Mouse (Mus musculus): ENCODE results near the gene Mex3d.

Gene Mex3d

GRCm38 (mm10) chr10:80412656-80413541, 25.4 kb upstream of the Mex3d start:
- CTCF ChIA-PET = no interaction called here

DNA sequence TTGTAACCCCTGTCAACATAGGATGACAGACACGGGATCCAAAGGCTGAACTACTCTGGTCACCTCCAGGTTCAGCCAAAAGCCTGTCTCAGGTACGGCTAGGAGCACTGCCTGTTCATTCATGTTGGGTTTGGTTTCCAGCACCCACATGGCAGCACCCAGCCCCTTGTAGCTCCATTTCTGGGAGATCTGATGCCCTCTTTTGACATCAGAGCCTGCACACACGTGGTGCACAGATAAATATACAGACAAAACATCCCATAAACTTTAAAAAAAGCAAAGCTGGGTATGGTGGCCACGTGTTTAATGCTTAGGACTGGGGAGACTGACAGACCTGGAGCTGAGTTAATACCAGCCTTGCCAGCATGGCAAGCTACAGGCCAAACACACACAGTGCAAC, 20.5 kb upstream of the Mex3d start:
- CTCF ChIA-PET = no interaction called here

DNA sequence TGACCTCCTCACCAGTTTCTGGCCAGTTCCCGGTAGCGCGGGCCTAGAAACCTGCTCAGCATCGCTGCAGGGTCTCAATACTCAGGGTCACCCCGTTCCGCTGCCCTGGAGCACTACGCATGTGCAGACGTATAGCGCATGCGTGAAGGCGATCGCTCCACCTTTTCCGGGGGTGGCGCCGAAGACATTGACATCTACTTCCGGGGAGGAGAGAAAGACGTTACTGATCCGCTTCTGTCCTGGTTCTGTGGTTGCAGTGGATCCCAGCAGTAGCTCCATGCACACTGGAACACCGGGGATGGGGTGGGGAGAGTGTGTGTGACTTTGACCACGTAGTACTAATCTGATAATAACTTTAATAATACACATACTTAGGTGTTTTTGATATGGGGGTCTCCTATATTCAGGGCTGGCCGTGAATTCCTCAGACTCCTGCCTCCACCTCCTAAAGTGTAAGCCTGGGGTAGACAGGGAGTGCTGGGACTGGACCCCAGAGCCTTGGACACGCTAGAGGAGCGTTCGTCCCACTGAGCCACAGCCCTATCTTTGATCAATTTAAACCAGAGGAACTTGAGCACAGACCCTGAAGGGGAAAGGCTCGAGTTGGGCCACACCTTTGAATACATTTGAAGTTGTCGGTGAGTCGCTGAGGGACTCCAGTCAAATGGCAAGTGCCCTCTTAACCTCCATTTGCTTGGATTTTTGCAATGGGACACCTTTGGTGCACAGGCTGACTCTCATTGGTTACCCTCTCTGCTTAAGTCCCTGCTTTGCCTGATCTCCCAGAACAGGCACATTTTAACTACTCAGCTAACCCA, 19.4 kb upstream of the Mex3d start, which contains the start of gene Uqcr11:
TSS of gene Uqcr11 (minus strand) at position 147 of the 818 bp plus-strand sequence.
- CTCF ChIA-PET = no interaction called here

DNA sequence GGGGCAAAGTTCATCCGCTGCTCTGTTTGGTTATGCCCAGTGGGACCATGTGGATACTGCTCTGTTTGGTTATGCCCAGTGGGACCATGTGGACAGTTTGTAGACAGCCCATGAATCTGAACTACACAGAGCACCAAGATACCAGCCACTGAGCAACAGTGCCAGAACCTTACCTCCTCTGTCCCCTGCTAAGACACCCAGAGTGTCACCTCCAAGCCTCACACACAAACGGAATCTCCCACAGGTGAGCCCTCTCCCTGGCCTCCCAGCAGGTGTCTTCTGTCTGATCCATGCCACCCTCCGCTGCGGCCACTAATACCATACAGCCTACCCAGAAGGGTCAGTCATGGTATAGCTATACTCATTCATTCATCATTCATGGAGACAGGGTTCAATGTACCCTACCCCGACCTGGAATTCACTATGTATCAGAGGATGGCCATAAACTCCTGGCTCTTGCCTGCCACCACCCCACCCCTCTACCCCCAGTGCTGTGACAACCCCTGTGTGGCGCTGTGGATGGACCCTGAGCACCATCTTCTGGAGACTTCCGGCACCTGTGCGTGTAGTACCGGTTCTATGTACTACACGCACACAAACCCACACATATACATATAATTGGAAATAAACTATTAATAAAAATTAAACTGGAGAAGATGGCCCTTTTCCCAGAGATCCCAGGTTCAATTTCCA, 18.2 kb upstream of the Mex3d start:
- CTCF ChIA-PET = interaction anchor here (0.6 kb wide), 1 partner anchor 26 kb away, joined by 6 read pairs; no protein-coding TSS in a partner anchor

DNA sequence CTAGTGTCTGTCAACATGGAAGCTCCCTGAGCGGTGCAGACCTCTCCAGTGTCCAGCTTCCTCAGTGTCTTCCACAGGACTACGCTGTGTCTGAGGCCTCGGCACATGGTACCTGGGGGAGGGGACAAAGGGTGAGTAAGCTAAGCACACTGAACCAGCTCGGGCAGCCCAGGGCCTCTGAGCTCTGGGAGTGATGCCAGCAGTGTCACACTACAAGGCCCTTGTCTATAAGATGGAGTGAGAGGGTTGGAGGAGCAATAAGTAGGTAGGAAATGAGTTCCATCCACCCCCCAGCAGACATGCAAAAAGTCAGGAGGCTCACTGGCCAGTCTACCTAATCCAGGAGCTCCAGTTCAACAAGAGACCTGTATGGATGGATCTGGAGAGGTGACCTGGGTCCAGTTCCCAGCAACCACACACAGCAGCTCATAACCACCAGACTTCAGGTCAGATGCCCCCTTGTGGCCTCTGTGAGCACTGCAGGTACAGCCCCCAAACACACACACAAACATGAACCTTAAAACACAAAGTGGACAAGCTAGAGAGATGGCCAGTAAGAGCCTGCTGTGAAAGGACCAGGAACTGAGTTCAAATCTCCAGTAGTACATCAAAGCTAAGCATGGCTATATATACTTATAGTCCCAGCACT, 15.7 kb upstream of the Mex3d start:
- CTCF ChIA-PET = interaction anchor here (1.1 kb wide), 1 partner anchor 60 kb away, joined by 3 read pairs; no protein-coding TSS in a partner anchor

DNA sequence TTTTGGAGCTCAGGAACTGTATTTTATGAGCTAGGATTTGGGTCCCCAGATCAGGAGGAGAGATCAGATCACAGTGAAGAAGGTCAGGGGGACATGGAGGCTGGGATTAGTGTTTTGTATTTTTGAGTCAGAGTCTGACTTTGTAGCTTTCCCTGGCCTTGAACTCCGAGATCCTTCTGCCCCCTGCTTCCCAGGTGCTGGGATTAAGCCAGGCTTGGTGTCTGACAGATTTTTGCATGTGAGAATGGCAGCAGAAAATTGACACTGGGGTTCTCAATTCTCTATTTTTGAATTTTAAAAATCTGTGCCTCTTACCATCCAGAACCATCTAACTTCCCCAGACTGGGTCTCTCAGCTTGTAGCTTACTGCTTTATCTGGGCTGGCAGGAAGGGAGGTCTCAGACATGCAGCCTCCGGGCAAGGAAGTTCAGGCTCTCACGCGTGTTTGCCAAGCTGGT, 13.3 kb upstream of the Mex3d start:
- CTCF ChIA-PET = no interaction called here

DNA sequence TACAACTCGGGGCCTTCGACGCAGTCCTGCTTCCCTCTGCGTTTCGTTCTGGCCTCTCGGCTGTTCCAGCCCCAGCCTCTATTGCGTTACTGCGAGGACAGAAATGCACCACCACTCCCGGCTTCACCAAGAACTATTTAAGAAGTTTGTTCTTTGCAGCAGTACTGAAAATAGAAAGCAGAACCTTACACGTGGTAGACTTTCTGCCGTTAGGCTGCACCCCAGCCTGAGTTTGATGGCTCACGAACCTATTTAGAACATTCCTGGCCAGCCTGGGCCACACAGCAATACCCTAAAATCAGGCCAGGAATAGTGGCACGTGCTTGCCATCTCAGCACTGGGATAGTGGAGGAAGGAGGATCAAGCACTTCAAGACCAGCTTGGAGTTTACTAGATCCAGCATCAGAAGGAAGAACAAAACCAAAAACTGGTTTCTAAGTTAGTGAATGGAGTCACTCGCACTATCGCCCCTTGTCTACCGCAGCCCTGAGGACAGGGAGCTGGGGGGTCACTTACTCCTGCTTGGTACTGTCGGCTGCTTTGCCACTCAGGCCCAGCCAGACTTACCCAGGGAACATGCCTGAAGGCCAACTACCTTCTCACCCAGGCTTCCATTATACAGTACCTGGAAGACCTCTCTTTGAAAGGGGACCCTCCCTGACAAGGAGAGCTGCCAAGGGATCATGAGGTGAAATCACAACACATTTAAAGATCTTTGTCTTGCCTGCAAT, 12.7 kb upstream of the Mex3d start:
- CTCF ChIA-PET = no interaction called here

- CTCF ChIA-PET = no interaction called here
Measured at GRCm38 (mm10) chr10:80399191-80399972, 11.9 kb upstream of the Mex3d start, which contains the start of gene Mbd3. Gene Mbd3, minus strand, starts transcription at chr10:80399550.

DNA sequence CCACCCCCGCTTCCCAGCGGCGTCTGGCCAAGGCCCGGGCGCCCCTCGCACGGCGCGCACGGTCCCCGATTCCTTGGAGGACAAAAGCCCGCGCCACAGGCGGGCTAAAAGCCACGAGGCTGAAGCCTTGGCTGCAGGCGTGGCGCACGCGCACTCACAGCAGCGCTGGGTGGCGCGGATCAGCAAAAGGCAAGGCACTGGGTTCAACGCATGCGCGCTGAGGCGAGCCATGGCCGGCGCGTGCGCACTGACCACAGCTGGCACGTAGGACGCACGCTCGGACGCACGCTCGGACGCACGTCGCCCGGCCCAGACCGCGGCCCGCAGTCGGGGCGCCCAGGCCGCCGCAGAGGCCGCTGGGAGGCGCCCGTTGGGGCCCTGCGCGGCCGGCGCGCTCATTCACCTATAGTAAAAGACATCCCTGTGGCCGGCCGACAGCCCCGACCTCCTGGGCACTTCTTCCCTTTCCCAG, 11.3 kb upstream of the Mex3d start:
- CTCF ChIA-PET = no interaction called here

GRCm38 (mm10) chr10:80398174-80398535, 10.7 kb upstream of the Mex3d start:
- CTCF ChIA-PET = interaction anchor here (0.7 kb wide), 1 partner anchor 12 kb away, joined by 11 read pairs; no protein-coding TSS in a partner anchor

GRCm38 (mm10) chr10:80397524-80398173, 10.2 kb upstream of the Mex3d start:
- CTCF ChIA-PET = interaction anchor here (0.7 to 1.1 kb wide), 2 partner anchors 12 to 13 kb away, joined by 4 to 11 read pairs; no protein-coding TSS in a partner anchor

DNA sequence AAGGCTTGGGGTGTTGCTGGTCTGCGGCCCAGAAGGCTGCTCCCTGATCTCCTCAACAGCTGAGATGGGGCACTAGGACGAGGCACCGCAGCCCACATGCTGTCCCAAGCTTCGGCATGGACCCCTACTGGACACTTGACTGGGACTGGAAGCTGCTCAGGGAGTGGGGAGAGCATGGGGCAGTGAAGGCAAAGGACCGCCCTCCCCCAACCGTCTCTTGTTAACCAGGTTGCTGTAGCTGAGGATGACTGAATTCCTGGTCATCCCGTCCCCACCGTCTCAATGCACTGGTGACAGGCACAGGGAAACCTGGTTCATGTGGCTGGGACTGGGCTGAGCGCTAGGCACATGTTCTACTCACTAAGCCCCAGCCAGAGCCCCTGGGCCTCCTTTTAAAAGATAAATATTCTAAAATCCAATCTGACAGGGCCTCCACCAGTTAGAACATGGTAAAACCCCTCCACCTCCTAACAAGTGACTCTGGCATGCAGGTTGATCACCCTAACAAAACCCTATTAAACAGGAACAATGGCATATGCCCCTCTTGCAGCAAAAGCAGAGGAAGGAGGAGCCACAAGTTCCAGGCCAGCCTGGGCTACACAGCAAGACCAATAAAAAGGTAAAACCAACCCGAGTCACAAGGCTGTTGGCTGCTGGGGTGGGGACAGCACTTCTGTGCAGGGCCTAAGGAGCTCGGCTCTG, 9.5 kb upstream of the Mex3d start:
- CTCF ChIA-PET = interaction anchor here (1.1 kb wide), 1 partner anchor 12 kb away, joined by 4 read pairs; no protein-coding TSS in a partner anchor

- CTCF ChIA-PET = no interaction called here
Measured at GRCm38 (mm10) chr10:80395025-80395627, 7.7 kb upstream of the Mex3d start.

DNA sequence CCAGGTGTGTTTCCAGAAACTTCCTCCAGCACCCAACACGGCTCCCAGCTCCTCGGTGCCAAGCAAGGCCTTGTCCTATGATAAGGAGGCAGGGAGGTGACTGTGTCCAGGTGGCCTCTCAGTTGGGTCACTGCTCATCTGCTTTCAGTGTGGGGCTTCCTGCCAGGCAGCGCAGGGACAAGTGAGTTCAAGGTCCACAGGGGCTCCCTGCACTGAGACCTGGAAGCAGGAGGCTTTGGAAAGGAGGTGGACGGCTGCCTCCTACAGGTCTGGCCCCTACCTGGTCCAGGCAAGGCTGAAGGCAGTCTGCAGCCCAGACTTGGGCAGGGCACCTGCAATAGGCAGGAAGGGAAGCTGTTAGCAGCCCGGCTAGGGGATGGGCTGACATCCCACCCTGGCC, 5.2 kb upstream of the Mex3d start:
- CTCF ChIA-PET = no interaction called here

- CTCF ChIA-PET = no interaction called here
Measured at GRCm38 (mm10) chr10:80390697-80391096, 3.2 kb upstream of the Mex3d start.

- CTCF ChIA-PET = no interaction called here
Measured at GRCm38 (mm10) chr10:80389185-80389708, 1.8 kb upstream of the Mex3d start.

- CTCF ChIA-PET = interaction anchor here (0.8 kb wide), 1 partner anchor 14 kb away, joined by 3 read pairs; no protein-coding TSS in a partner anchor
Measured at GRCm38 (mm10) chr10:80388731-80389130, 1.3 kb upstream of the Mex3d start.

All from spleen, embryonic (tissue).